Mouse (Mus musculus): Measurements from ENCODE around the gene Znrf2. TPM values are rescaled to one million over a fixed set of nuclear protein-coding genes. Genes with fewer than 3 reads are reported as not detected.

Gene Znrf2
- polyA plus RNA-seq, 1 experiment from 2014 or later: 2.0 TPM

DNA sequence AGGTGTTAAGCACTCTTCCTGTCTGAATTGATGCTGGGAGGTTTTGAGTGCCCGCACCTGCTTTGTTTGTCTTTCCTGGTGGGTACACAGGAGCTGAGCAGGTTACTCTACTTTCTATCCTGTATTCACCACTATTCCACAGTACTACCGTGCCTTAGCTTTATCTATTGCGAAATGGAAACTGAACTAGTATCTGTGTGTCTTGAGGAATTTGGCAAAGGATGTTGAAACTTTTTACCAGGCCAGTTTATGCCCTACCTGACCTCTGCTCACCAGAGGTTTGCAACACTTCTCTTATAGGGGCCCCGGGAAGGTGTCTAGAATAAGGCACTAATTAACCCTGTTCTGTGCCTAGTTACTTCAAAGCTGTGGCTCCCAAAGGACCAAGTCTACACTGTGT lies 27.6 kb upstream of the Znrf2 start:
- no peaks in the 10 kb centered on the region for H3K36me3 ChIP-seq
- no peak overlapping the region for H3K4me3 ChIP-seq
- no peak overlapping the region for H3K27ac ChIP-seq
- WGBS: 91% methylated on average over 4 of the region's 4 CpGs
- no peaks in the 10 kb centered on the region for H3K9me3 ChIP-seq
- H3K27me3 ChIP-seq (ENCODE audit: insufficient read depth, poor library complexity, severe bottlenecking): no peaks in the 10 kb centered on the region
- no peak for DNase-seq (ENCODE audit: low spot score)
- H3K4me1 ChIP-seq (replicated peaks): peaks cover 19% of the 10 kb centered on the region

DNA sequence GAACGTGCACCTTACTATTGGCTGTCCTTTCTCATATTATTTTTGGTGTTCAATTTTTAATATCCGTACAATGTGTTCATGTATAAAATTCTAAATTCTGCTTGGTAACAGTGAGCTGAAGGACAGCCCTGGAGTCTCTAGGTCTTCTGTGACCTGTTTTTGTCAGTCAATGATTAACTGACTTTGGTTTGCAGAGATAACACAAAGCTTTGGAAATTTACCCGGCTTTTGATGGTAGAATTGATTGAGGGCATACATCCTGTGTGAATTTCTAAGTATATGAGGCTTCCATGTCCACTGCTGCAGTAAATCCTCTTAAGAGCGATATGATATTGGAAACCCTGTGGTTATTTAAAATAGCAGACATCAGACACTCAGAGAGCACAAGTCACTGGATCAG lies 26.6 kb upstream of the Znrf2 start:
- 88% methylated on average over 4 of the region's 4 CpGs for WGBS
- H3K36me3 ChIP-seq: no peaks in the 10 kb centered on the region
- no peak overlapping the region for H3K4me3 ChIP-seq
- no peak overlapping the region for H3K27ac ChIP-seq
- no peaks in the 10 kb centered on the region for H3K9me3 ChIP-seq
- peaks cover 13% of the 10 kb centered on the region for H3K4me1 ChIP-seq (replicated peaks)
- no peak for DNase-seq (ENCODE audit: low spot score)
- no peaks in the 10 kb centered on the region for H3K27me3 ChIP-seq (ENCODE audit: insufficient read depth, poor library complexity, severe bottlenecking)

DNA sequence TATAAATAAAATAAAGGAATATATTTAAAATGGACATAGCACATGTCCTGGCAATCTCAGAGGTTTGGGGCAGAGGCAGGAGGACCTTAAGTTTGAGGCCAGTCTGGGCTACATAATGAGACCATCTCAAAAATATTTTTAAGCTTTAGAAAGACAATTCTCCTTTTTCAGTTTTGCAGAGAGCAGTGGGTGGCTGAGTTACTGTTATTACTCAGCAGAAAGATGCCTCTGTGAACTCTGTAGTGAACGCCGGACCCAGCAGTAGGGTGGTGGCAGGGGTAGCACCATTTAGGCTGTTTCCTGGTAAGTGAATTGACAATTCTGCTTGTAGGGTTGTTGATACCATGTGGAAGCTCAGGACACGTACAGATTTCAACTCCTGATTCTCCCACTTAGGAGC lies 22.9 kb upstream of the Znrf2 start:
- H3K4me1 ChIP-seq (replicated peaks): no peaks in the 10 kb centered on the region
- H3K27me3 ChIP-seq (ENCODE audit: insufficient read depth, poor library complexity, severe bottlenecking): no peaks in the 10 kb centered on the region
- DNase-seq (ENCODE audit: low spot score): no peak
- no peaks in the 10 kb centered on the region for H3K36me3 ChIP-seq
- 90% methylated on average over 3 of the region's 3 CpGs for WGBS
- H3K9me3 ChIP-seq: peaks cover 5% of the 10 kb centered on the region; the same call in 1 of the 2 replicates
- no peak overlapping the region for H3K4me3 ChIP-seq
- H3K27ac ChIP-seq: no peak overlapping the region

DNA sequence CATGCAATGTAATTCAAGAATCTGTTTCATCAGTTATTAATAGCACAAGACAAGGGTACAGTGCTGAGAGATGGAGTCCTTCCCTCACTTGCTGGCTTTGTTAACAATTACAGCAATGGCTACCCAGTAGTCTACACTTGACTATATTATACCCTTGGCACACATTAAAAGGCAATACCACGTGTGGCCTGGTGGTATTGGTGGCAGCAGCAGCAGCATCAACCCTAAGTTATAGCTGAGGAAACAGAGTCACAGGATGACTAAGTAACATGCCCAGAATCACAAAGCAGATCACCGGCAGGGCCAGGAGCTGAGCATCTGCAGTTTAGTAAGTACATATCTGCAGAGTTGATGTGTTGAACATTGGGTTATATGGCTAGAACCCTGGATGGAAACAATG lies 22.3 kb upstream of the Znrf2 start:
- Histone ChIP-seq H3K27me3 (ENCODE audit: insufficient read depth, poor library complexity, severe bottlenecking) (no peaks in the 10 kb centered on the region), H3K4me1 (replicated peaks) (no peaks in the 10 kb centered on the region), H3K36me3 (no peaks in the 10 kb centered on the region), H3K9me3 (peaks cover 7% of the 10 kb centered on the region; the same call in 1 of the 2 replicates), H3K4me3 (no peak overlapping the region), H3K27ac (no peak overlapping the region)
- WGBS: 69% methylated on average over 2 of the region's 2 CpGs
- no peak for DNase-seq (ENCODE audit: low spot score)

DNA sequence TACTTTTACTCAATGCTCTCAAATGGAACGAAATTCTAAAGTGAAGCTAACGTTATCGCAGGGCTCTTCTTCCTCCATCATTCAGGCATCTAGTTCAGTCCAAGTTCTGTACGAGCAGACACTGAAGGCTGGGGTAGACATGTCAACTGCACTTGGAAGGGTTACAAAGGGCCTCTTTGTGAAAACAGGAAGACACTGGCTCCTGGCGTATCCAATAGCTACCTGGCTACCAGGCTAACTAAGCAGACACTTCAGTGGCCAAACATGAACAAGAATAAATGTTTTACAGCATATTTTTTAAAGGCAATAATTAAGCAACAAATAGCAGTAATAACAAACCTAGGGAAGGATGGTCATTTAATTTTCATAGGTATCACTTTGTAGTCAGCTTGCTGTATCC lies 21.7 kb upstream of the Znrf2 start:
- Histone ChIP-seq H3K27me3 (ENCODE audit: insufficient read depth, poor library complexity, severe bottlenecking) (no peaks in the 10 kb centered on the region), H3K4me1 (replicated peaks) (no peaks in the 10 kb centered on the region), H3K9me3 (peaks cover 7% of the 10 kb centered on the region; the same call in 1 of the 2 replicates), H3K27ac (no peak overlapping the region), H3K4me3 (no peak overlapping the region), H3K36me3 (no peaks in the 10 kb centered on the region)
- no peak for DNase-seq (ENCODE audit: low spot score)
- 84% methylated on average over 5 of the region's 5 CpGs for WGBS

DNA sequence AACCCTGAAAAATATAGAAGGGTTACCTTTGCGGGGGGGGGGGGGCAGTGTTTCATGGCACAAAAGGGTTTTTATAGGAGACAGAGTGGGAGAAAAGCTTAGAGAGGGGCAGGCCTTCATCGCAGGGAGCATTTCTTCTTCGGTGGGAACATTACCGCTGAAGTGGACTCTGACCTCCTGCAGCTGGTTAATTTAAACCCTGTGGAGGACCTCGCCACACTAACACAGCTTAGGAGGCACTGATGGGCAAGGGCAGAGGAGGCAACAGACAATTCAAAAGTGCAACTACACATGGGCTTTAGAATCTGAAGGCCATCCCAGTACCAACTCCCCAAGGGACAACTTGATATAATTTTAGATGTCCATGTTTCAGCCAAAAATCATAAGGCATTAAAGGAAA lies 20.7 kb upstream of the Znrf2 start:
- no peaks in the 10 kb centered on the region for H3K4me1 ChIP-seq (replicated peaks)
- 81% methylated on average over 5 of the region's 5 CpGs for WGBS
- peaks cover 7% of the 10 kb centered on the region; the same call in 1 of the 2 replicates for H3K9me3 ChIP-seq
- H3K27me3 ChIP-seq (ENCODE audit: insufficient read depth, poor library complexity, severe bottlenecking): no peaks in the 10 kb centered on the region
- H3K36me3 ChIP-seq: no peaks in the 10 kb centered on the region
- H3K27ac ChIP-seq: no peak overlapping the region
- H3K4me3 ChIP-seq: no peak overlapping the region
- no peak for DNase-seq (ENCODE audit: low spot score)

DNA sequence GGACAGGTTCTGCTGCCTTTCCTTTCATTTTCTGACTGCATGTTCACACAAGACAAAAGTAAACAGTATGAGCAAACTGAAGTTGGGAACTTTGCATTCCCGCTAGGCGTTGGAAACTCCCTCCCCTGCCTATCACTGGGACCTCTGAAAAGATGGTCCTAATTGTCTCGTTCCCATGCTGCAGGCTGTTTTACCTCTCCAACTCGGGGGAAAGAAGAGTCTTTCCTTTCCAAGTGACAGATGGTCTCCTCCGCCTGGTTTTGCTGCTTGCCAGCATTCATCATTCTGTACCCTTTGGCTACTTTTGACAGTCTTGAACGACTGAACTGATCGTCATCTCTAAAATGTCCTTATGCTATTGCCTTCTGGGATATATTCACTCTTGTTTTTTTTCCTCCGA lies 14.4 kb upstream of the Znrf2 start:
- H3K27me3 ChIP-seq (ENCODE audit: insufficient read depth, poor library complexity, severe bottlenecking): no peaks in the 10 kb centered on the region
- H3K36me3 ChIP-seq: no peaks in the 10 kb centered on the region
- no peak overlapping the region for H3K4me3 ChIP-seq
- no peak for DNase-seq (ENCODE audit: low spot score)
- peaks cover 7% of the 10 kb centered on the region; the same call in 1 of the 2 replicates for H3K9me3 ChIP-seq
- peaks cover 18% of the 10 kb centered on the region for H3K4me1 ChIP-seq (replicated peaks)
- WGBS: 74% methylated on average over 8 of the region's 8 CpGs
- H3K27ac ChIP-seq: no peak overlapping the region

DNA sequence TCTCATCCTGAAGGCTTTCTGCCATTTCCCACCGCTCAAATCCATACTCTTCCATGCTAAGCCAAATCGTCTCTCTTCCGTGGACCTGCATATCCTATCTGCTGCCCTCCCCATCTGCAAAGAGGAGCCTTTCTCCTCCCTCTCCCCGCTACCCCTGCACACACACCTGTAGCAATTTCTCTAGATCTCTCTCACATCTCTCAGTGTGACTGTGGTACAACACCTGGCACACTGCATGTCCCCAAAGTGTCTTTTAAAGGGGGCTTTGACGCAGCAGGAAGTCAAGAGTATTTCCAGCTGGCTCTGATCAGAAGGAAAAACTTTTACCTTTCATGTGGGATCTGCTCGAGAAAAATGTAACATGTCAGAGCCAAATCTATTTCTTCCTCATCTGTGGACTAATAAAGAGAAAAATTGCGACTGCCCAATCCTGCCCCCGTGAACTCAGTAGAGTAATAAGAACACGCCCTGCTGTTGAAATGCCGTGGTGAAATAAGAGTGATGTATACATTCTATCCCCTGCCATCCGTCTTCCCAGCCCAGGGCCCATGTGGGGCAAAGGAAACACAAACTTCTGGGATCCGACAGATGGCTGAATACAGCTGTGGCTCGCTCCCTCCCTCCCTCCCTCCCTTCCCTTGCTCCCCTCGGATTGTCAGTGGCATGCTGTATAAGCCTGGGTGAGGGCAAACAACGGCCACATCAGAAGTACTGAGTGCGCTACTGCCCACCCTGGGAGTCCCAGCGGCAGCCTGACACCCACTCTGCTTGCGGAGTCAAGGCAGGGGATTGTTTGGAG lies 12.5 kb upstream of the Znrf2 start:
- H3K36me3 ChIP-seq: no peaks in the 10 kb centered on the region
- no peak for DNase-seq (ENCODE audit: low spot score)
- WGBS: 64% methylated on average over 18 of the region's 18 CpGs

DNA sequence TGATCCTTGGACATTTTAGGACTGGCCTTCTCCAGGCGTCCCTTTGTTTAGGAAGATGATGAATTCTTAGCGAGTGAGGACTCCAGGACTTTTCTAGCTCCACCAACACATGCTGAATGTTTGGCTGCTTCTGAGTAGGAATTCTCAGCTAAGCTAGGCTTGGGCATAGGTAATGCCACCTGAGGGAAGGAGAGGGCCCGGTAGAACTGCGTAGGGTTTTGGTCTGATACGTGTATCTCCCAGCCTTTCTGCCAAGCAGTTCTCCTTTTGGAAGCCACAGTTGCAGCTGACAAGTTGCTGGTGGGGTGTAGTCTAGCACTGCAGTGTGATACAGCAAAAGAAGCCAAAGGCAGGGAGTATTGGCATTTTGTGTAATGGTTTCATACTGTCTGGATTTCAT lies 10.9 kb upstream of the Znrf2 start:
- Histone ChIP-seq H3K27ac (no peak overlapping the region), H3K9me3 (no peaks in the 10 kb centered on the region), H3K36me3 (no peaks in the 10 kb centered on the region), H3K4me1 (replicated peaks) (peaks cover 18% of the 10 kb centered on the region), H3K27me3 (ENCODE audit: insufficient read depth, poor library complexity, severe bottlenecking) (no peaks in the 10 kb centered on the region), H3K4me3 (no peak overlapping the region)
- 86% methylated on average over 5 of the region's 5 CpGs for WGBS
- DNase-seq (ENCODE audit: low spot score): no peak

More for the DNA sequence above, 12.5 kb upstream of the Znrf2 start:
- no peak overlapping the region for H3K27ac ChIP-seq
- no peaks in the 10 kb centered on the region for H3K9me3 ChIP-seq
- H3K4me3 ChIP-seq: no peak overlapping the region
- H3K27me3 ChIP-seq (ENCODE audit: insufficient read depth, poor library complexity, severe bottlenecking): no peaks in the 10 kb centered on the region
- peaks cover 18% of the 10 kb centered on the region for H3K4me1 ChIP-seq (replicated peaks)

DNA sequence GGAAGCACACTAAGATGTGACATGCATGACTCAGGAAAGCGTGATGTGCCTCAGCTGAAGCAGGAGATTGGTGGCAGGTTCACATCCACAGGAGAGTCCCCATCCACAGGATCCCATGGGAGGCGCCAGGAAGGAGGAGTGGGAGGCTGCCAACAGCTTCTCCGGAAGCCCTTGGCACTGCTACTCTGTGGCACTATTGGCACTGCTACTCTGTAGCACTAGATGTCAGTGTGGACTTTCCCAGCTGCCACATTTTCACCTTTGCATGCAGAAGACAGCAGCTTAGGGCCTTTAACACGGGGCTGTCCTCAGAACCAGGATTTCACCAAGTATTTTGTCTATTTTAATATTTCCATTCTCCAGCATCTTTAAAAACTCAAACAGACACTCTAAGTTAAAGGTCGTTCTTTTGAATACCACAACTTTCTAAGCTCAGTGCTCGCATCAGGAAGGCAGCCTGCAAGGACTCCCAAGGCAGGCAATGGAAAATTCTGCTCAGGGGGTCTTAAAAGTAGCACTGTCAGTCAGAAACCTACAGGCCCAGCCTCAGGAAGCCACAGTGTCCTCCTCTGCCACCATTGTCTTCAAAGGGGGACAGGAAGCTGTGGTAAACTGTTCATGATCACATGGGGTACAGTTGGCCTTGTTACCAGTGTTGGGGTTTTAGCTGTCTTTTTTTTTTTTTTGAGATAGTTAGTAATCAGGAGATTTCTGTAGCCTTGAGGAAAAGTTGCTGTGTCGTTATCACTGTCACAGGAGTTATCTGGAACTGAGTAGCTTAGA lies 7.0 kb upstream of the Znrf2 start:
- Histone ChIP-seq H3K4me3 (no peak overlapping the region), H3K9me3 (no peaks in the 10 kb centered on the region), H3K27ac (no peak overlapping the region), H3K27me3 (ENCODE audit: insufficient read depth, poor library complexity, severe bottlenecking) (no peaks in the 10 kb centered on the region), H3K36me3 (no peaks in the 10 kb centered on the region), H3K4me1 (replicated peaks) (peaks cover 7% of the 10 kb centered on the region)
- 74% methylated on average over 7 of the region's 7 CpGs for WGBS
- no peak for DNase-seq (ENCODE audit: low spot score)

DNA sequence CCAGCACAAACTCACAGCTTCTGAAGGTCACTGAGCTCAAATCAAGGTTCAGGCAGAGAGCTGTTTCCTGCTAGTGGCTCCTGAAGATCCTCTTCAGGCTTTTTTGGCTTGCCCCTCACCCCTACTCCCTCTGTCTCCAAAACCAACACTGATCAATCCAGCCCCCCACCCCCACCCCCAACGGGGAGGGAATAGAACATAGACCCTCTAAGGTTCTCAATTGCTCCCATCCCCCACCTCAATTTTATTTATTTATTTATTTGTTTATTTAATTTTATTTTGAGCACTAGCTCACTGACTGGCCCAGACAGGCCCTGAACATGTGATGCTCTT lies 6.4 kb upstream of the Znrf2 start:
- H3K4me1 ChIP-seq (replicated peaks): peaks cover 6% of the 10 kb centered on the region; the same call in 1 of the 2 replicates
- peaks cover 3% of the 10 kb centered on the region; the same call in 1 of the 2 replicates for H3K27me3 ChIP-seq (ENCODE audit: insufficient read depth, poor library complexity, severe bottlenecking)
- no peaks in the 10 kb centered on the region for H3K36me3 ChIP-seq
- no peak for DNase-seq (ENCODE audit: low spot score)
- H3K27ac ChIP-seq: no peak overlapping the region
- 77% methylated on average over 1 of the region's 1 CpGs for WGBS
- H3K4me3 ChIP-seq: no peak overlapping the region
- H3K9me3 ChIP-seq: no peaks in the 10 kb centered on the region

DNA sequence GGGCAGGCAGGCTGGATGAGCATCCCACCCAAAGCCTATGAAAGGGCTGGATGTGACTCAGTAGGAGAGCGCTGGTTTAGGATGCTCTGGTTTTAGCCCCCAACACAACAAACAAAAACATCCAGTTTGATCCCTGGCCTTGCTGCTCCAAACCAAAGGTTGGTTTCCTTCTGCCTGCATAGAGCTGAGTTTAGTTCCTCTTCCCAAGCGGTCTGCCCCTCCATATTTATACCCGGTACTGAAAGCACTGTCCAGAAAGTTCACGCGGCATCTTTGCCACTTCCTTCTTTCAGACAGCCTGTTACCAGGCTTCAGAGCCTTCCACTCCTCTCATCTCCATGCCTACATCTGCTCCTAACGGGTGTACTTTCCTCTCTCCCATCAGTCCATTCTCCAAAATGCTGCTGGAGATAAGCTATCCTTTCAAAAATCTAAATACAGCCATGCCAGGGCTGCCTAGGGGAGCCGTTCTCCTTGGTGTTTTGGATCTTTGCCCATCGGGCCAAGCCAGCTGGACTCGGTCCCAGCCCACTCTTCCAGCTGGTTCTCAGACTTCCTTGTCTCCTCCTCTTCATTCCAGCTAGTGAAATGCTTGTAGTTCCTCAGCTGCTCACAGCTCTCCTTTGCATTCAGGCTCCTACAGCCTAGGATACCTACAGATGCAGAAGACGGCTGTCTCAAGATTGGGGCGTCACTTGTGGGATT lies 5.0 kb upstream of the Znrf2 start:
- no peak for DNase-seq (ENCODE audit: low spot score)
- Histone ChIP-seq H3K4me1 (replicated peaks) (peaks cover 6% of the 10 kb centered on the region; the same call in 1 of the 2 replicates), H3K27me3 (ENCODE audit: insufficient read depth, poor library complexity, severe bottlenecking) (peaks cover 8% of the 10 kb centered on the region; the same call in 1 of the 2 replicates), H3K36me3 (no peaks in the 10 kb centered on the region), H3K27ac (no peak overlapping the region), H3K9me3 (no peaks in the 10 kb centered on the region), H3K4me3 (no peak overlapping the region)
- WGBS: 87% methylated on average over 11 of the region's 11 CpGs

DNA sequence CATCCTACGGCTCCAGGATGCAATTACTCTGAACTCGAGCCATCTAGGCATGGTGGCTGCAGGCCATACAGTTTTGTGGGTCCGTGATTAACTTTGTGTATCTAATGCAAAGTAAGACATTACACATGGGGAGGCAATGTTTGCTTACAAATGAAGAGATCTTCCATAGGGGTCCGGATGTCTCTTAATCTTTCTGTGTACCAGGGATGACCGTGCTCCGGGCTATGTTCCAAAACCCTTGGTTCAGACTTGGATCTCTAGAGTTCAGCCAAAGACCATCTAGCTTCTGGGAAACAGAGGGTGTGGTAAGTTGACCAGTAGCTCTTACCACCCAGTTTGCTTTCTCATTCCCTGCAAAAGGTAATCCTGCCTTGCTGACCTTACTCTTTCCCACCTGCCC lies 4.4 kb upstream of the Znrf2 start:
- DNase-seq (ENCODE audit: low spot score): no peak
- H3K36me3 ChIP-seq: no peaks in the 10 kb centered on the region
- no peak overlapping the region for H3K27ac ChIP-seq
- no peaks in the 10 kb centered on the region for H3K9me3 ChIP-seq
- peaks cover 8% of the 10 kb centered on the region; the same call in 1 of the 2 replicates for H3K27me3 ChIP-seq (ENCODE audit: insufficient read depth, poor library complexity, severe bottlenecking)
- WGBS: 88% methylated on average over 6 of the region's 6 CpGs
- no peak overlapping the region for H3K4me3 ChIP-seq
- H3K4me1 ChIP-seq (replicated peaks): peaks cover 6% of the 10 kb centered on the region; the same call in 1 of the 2 replicates

All from hindbrain, embryonic 10.5 days (tissue).